Comparison of ENCODE assay signal across 13 mouse cellular contexts in genomic region chr11:90739501-90739900, GRCm38 (mm10). TPM values are rescaled to one million over a fixed set of nuclear protein-coding genes. Genes with fewer than 3 reads are reported as not detected.
DNase-seq lines count a peak whose midpoint lies in the region.
"Had no signal": no experiment of that assay in that cellular context is flagged by ENCODE, and none has a peak within 500 bp of the region (broad histone marks: within the 10 kb centered on the region; RNA-seq: fewer than 3 reads in every experiment).

No protein-coding gene starts in this region.

- peak; percentile 2 to 59 for DNase-seq in cerebellum, postnatal 36 days
- no peak for DNase-seq in cerebellum, postnatal 14 days
- DNase-seq in gastrocnemius, postnatal 25 days: peak; percentile 7
- DNase-seq in gastrocnemius, postnatal 14 days: no peak
- peak; percentile 44 for DNase-seq in kidney, postnatal 14 days
- no peak for DNase-seq in kidney, adult 8-10 months
- DNase-seq in kidney, postnatal 4 days: peak; percentile 35 to 38
- DNase-seq in kidney, adult 11 months: no peak
- DNase-seq: adrenal gland, adult 2 months; adrenal gland, postnatal 25 days; cerebellum, adult 18-20 months; cerebellum, adult 9-11 months; heart, adult 11 months had no signal

- intact Hi-C loops in gastrocnemius, postnatal 14 days (cut with DNase I; ENCODE audit: low total_unique reads): no loop called here

RNA-seq across cellular contexts. Expression of gene Tom1l1, which starts 51.3 kb away (rescaled TPM):
- 10 to 100 TPM; 10.1 to 12.7 TPM for total RNA-seq in gastrocnemius, postnatal 25 days (2021)
- 10 to 100 TPM; 12.7 to 13.6 TPM for total RNA-seq in gastrocnemius, postnatal 14 days (2021)

Comparison
In these comparisons a context has a peak if more than half of its experiments do, and no peak if none do; other contexts are left out.
1. DNase-seq: peak in cerebellum, postnatal 36 days (2 of 2), gastrocnemius, postnatal 25 days (single experiment), kidney, postnatal 14 days (single experiment) and kidney, postnatal 4 days (2 of 2); none in cerebellum, postnatal 14 days (0 of 2), gastrocnemius, postnatal 14 days (single experiment), kidney, adult 8-10 months (0 of 2) and kidney, adult 11 months (single experiment).